Mouse (Mus musculus) lung, embryonic 16.5 days (tissue): ENCODE results near the gene Riox1. TPM values are rescaled to one million over a fixed set of nuclear protein-coding genes. Genes with fewer than 3 reads are reported as not detected.

Experiments
- ATAC-seq: fragments of 200-750 bp; cut with Nextera tagmentation; 2 replicates; pipeline ENCODE4 v1.8.0; 2017; ENCODE audit warnings: low read depth, mild to moderate bottlenecking, moderate library complexity
- H3K27ac ChIP-seq: fragments of 300-500 bp; sonication (generic); 2 replicates; pipeline ENCODE4 v1.5.1; 2014; ENCODE audit warnings: mild to moderate bottlenecking, control low read depth, low read length
- H3K27me3 ChIP-seq: fragments of 300-500 bp; sonication (generic); 2 replicates; pipeline ENCODE4 v1.6.1; 2014; ENCODE audit warnings: low read depth, low read length, mixed read lengths; ENCODE audit not compliant: control insufficient read depth, insufficient read depth
- H3K36me3 ChIP-seq: fragments of 300-500 bp; sonication (generic); 2 replicates; pipeline ENCODE4 v1.6.1; 2014; ENCODE audit warnings: low read length; ENCODE audit not compliant: control insufficient read depth, insufficient read depth
- H3K4me1 ChIP-seq: fragments of 300-500 bp; sonication (generic); replicated peaks from 2 replicates; pipeline ENCODE4 v1.6.1; 2014; ENCODE audit warnings: low read length, mixed read lengths; ENCODE audit not compliant: control insufficient read depth, insufficient read depth
- H3K4me2 ChIP-seq: fragments of 300-500 bp; sonication (generic); 2 replicates; pipeline ENCODE4 v1.6.1; 2014; ENCODE audit warnings: low read depth, low read length, control low read depth
- H3K4me3 ChIP-seq: fragments of 300-500 bp; sonication (generic); 2 replicates; pipeline ENCODE4 v1.5.1; 2014; ENCODE audit warnings: mild to moderate bottlenecking, low read length, control low read depth
- H3K9ac ChIP-seq: fragments of 300-500 bp; sonication (generic); 2 replicates; pipeline ENCODE4 v1.6.1; 2014; ENCODE audit warnings: low read length, control low read depth
- H3K9me3 ChIP-seq: fragments of 300-500 bp; sonication (generic); 2 replicates; pipeline ENCODE4 v1.6.1; 2016; ENCODE audit warnings: low read length; ENCODE audit not compliant: control insufficient read depth
- WGBS: fragments of 180-500 bp; shearing (Covaris S2); extraction: QIAGEN DNeasy Blood & Tissue Kit; methylation state at CpG from one replicate; pipeline ENCODE4 v1.1.7; 2014; 5-methylcytosine and 5-hydroxymethylcytosine counted together
- polyA plus RNA-seq: library from polyadenylated mRNA; unstranded; fragments of >200 nt; fragmentation: Nextera tagmentation; extraction: Ambion mirVana; gene quantifications from 2 replicates; pipeline ENCODE4 v1.2.1, GENCODE M21; 2015

Gene Riox1
- polyA plus RNA-seq, 1 experiment from 2014 or later, result 8.9 TPM

GRCm38 (mm10) chr12:83965235-83965634 lies 14.8 kb downstream of the Riox1 start:
- H3K9me3 ChIP-seq, result no peaks in the 10 kb centered on the region
- H3K36me3 ChIP-seq, result no peaks in the 10 kb centered on the region
- H3K27me3 ChIP-seq, result no peaks in the 10 kb centered on the region
- H3K4me2 ChIP-seq, result 0 out of 2 replicates have a peak overlapping the region, but pooled peaks have one; percentile 17
- no peak overlapping the region; the same call in 1 of the 2 replicates for H3K27ac ChIP-seq
- no peak overlapping the region for H3K9ac ChIP-seq
- H3K4me1 ChIP-seq, result no peaks in the 10 kb centered on the region
- peak; percentile 96 for ATAC-seq
- WGBS, result 47% methylated on average over 6 of the region's 7 CpGs
- H3K4me3 ChIP-seq, result no peak overlapping the region

DNA sequence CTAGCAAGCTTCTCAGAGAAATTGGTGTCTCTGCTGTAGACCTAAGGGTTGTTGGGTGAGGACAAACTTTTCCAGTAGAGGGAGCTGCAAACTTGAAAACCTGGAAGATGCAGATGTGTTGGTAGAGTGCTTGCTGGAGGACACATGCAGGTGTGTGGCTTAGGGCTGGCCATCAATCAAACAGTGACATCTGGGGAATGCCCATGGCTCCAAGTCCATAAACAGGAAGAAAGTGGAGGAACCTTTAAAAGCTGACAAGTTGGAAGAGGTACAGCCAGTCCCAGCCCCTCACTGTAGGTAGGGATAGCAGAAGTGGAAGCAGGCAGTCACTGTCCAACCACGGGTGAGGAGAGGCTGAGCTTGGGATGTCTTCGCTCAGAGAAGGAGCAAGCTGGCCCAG lies 21.7 kb downstream of the Riox1 start:
- Histone ChIP-seq H3K4me2 (no peak overlapping the region), H3K9me3 (no peaks in the 10 kb centered on the region), H3K9ac (no peak overlapping the region), H3K4me1 (no peaks in the 10 kb centered on the region), H3K36me3 (no peaks in the 10 kb centered on the region), H3K27ac (no peak overlapping the region), H3K4me3 (no peak overlapping the region), H3K27me3 (no peaks in the 10 kb centered on the region)
- WGBS, result 41% methylated on average over 2 of the region's 2 CpGs
- ATAC-seq, result peak; percentile 69; the same call in 1 of the 2 replicates

DNA sequence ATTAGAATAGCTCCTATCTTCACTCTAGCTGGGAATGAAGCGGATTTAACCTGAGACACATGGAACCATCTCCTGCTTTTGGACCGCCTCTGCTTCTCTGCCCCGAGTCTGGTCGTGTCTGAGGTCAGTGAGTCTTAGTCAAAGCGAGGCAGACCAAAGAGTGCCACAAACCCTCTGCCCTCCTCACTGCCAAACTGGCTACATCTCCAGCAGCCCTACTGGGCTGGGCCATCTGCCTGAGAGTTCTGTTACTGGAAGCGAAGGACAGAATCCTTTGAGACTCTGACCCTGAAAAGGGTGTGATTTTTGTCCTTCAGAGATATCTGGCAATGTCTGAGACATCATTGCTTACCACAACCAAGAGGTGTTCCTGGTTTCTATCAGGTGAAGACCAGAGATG lies 28.5 kb downstream of the Riox1 start:
- Histone ChIP-seq H3K9ac (no peak overlapping the region), H3K27ac (no peak overlapping the region), H3K4me3 (no peak overlapping the region), H3K9me3 (peaks cover 2% of the 10 kb centered on the region; the same call in 1 of the 2 replicates), H3K27me3 (no peaks in the 10 kb centered on the region), H3K4me1 (peaks cover 5% of the 10 kb centered on the region; the same call in 1 of the 2 replicates), H3K36me3 (no peaks in the 10 kb centered on the region), H3K4me2 (no peak overlapping the region)
- ATAC-seq, result no peak
- 89% methylated on average over 6 of the region's 6 CpGs for WGBS

GRCm38 (mm10) chr12:83981615-83982014 lies 31.2 kb downstream of the Riox1 start:
- no peak for ATAC-seq
- Histone ChIP-seq H3K9ac (no peak overlapping the region), H3K27ac (no peak overlapping the region), H3K36me3 (no peaks in the 10 kb centered on the region), H3K4me1 (peaks cover 7% of the 10 kb centered on the region; the same call in 1 of the 2 replicates), H3K27me3 (no peaks in the 10 kb centered on the region), H3K4me3 (no peak overlapping the region), H3K4me2 (no peak overlapping the region), H3K9me3 (peaks cover 2% of the 10 kb centered on the region; the same call in 1 of the 2 replicates)
- WGBS, result 55% methylated on average over 4 of the region's 4 CpGs

- Histone ChIP-seq H3K9me3 (peaks cover 7% of the 10 kb centered on the region; the same call in 1 of the 2 replicates), H3K27ac (no peak within 1 kb of the TSS), H3K4me1 (peaks cover 13% of the 10 kb centered on the region), H3K27me3 (no peaks in the 10 kb centered on the region), H3K4me3 (no peak within 1 kb of the TSS), H3K9ac (no peak within 1 kb of the TSS), H3K36me3 (0 out of 2 replicates have a peak, but pooled peaks cover 5% of the 10 kb centered on the region), H3K4me2 (no peak within 1 kb of the TSS)
- WGBS, result 71% methylated on average over 4 of the region's 4 CpGs
- no peak for ATAC-seq
Measured at GRCm38 (mm10) chr12:83984752-83985151, 34.3 kb downstream of the Riox1 start, which contains the start of gene Heatr4. TSS of gene Heatr4 (minus strand) at chr12:83984852.

DNA sequence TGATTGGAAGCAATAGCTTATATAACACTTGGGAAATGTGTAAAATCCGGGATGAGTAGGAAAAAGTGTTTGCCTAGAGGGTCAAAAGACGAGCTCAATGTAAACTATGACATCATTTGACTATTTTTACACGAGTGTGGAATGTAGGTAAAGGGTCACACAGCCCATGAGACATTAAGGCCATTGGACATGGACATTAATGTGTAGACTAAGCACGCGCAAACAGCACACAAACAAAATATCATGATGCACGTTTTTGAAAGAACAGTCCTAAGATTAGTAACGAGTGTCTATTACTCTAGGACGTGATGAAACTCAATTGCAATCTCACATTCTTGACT lies 36.8 kb downstream of the Riox1 start:
- Histone ChIP-seq H3K36me3 (0 out of 2 replicates have a peak, but pooled peaks cover 8% of the 10 kb centered on the region), H3K9me3 (0 out of 2 replicates have a peak, but pooled peaks cover 7% of the 10 kb centered on the region), H3K4me3 (peak overlapping the region; percentile 69), H3K27me3 (no peaks in the 10 kb centered on the region), H3K9ac (peak overlapping the region; percentile 84), H3K27ac (peak overlapping the region; percentile 98), H3K4me1 (peaks cover 10% of the 10 kb centered on the region), H3K4me2 (peak overlapping the region; percentile 64)
- whole genome bisulfite sequencing, result 9% methylated on average over 8 of the region's 8 CpGs
- ATAC-seq, result peak; percentile 21

DNA sequence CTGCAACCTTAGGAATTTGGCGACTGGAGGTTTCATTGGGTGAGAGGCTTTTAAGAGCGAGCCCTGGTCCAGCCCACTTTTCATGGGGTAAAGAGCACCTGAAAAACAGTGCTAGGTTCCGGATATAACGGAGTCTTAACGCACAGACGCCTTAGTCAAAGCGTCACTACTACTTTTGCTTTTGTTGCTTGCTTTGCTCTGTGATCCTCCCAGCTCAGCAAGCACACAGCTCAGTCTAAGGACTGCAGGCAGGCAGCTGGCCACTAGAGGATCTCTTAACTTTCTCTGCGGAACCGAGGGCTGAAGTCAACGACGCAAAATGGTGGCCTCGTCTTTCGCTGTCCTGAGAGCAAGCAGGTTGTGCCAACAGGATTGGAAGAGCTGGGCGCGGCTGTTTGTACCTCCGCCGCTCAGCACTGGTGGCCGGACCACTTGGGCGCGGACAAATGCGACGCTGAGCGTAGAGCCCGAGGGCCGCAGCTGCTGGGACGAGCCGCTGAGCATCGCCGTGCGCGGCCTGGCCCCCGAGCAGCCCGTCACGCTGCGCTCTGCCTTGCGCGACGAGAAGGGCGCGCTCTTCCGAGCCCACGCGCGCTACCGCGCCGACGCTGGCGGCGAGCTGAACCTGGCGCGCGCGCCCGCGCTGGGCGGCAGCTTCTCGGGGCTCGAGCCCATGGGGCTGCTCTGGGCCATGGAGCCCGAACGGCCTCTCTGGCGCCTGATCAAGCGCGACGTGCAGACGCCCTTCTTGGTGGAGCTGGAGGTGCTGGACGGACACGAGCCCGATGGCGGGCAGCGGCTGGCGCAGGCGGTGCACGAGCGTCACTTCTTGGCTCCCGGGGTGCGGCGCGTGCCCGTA lies 37.4 kb downstream of the Riox1 start, which contains the start of gene Acot2:
Gene Acot2 (plus strand): TSS at position 279 of the 859 bp plus-strand sequence.
- H3K9ac ChIP-seq, result peak within 1 kb of the TSS; percentile 84
- ATAC-seq, result peak; percentile 91
- 0 out of 2 replicates have a peak, but pooled peaks cover 7% of the 10 kb centered on the region for H3K9me3 ChIP-seq
- peak within 1 kb of the TSS; percentile 64 for H3K4me2 ChIP-seq
- WGBS, result under 1% methylated on average over 74 of the region's 80 CpGs
- H3K27me3 ChIP-seq, result no peaks in the 10 kb centered on the region
- 0 out of 2 replicates have a peak, but pooled peaks cover 8% of the 10 kb centered on the region for H3K36me3 ChIP-seq
- peak within 1 kb of the TSS; percentile 98 for H3K27ac ChIP-seq
- H3K4me3 ChIP-seq, result peak within 1 kb of the TSS; percentile 69
- peaks cover 9% of the 10 kb centered on the region for H3K4me1 ChIP-seq

DNA sequence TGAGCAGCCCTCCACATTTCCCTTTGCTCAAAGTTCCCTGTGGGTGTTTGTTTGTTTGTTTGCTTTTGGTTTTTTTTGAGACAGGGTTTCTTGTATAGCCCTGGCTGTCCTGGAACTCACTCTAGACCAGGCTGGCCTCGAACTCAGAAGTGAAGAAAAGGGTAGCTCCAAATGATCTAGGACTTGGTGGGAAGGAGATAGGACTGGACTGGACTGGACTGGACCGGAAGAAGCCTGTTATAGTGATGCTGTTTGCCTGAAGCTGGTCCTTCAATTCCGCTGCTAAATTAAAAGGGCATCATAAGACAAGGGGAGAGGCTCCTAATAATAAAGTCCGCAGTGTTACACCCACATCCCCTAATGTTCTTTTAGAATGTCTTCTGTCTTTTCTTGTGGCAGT lies 38.1 kb downstream of the Riox1 start:
- 50% methylated on average over 4 of the region's 4 CpGs for WGBS
- Histone ChIP-seq H3K4me2 (peak overlapping the region; percentile 64), H3K9me3 (0 out of 2 replicates have a peak, but pooled peaks cover 5% of the 10 kb centered on the region), H3K4me1 (peaks cover 9% of the 10 kb centered on the region), H3K9ac (peak overlapping the region; percentile 84), H3K36me3 (peaks cover 13% of the 10 kb centered on the region; the same call in 1 of the 2 replicates), H3K4me3 (peak overlapping the region; percentile 69), H3K27me3 (no peaks in the 10 kb centered on the region), H3K27ac (peak overlapping the region; percentile 98)
- peak; percentile 9; the same call in 1 of the 2 replicates for ATAC-seq

DNA sequence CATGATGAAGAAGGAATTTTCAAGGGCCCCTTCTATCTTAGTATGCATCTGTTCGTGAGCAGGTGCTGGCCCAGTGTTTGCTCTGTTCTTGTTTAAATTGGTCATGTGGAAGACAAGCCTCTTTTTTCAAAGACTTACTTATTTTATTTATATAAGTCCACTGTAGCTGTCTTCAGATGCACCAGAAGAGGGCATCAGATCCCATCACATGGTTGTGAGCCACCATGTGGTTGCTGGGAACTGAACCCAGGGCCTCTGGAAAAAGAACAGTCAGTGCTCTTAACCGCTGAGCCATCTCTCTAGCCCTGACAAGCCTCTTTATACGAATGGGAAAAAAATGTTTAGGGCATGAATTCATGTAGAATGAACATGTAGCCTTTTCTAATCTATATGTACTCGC lies 39.0 kb downstream of the Riox1 start:
- no peak overlapping the region for H3K4me2 ChIP-seq
- no peaks in the 10 kb centered on the region for H3K27me3 ChIP-seq
- no peak for ATAC-seq
- H3K9me3 ChIP-seq, result 0 out of 2 replicates have a peak, but pooled peaks cover 5% of the 10 kb centered on the region
- H3K9ac ChIP-seq, result no peak overlapping the region
- no peak overlapping the region for H3K27ac ChIP-seq
- H3K36me3 ChIP-seq, result peaks cover 15% of the 10 kb centered on the region; the same call in 1 of the 2 replicates
- no peak overlapping the region for H3K4me3 ChIP-seq
- peaks cover 9% of the 10 kb centered on the region for H3K4me1 ChIP-seq
- WGBS, result 86% methylated on average over 4 of the region's 4 CpGs
